Mouse (Mus musculus) C2C12 (cell line): ENCODE data around the gene Rarg. TPM values are rescaled to one million over a fixed set of nuclear protein-coding genes. Genes with fewer than 3 reads are reported as not detected.
A peak's percentile ranks its signal among the peaks of the same experiment; 100 is the strongest.

ENCODE experiments used
- H3K27me3 ChIP-seq: one replicate; pipeline ENCODE4 v1.6.1; 2011; ENCODE audit not compliant: control insufficient read depth, insufficient read depth, insufficient read length
- H3K36me3 ChIP-seq: one replicate; pipeline ENCODE4 v1.6.1; 2011; ENCODE audit not compliant: control insufficient read depth, insufficient read depth
- H3K4me3 ChIP-seq: one replicate; pipeline ENCODE4 v1.5.1; 2011; ENCODE audit warnings: mild to moderate bottlenecking, control low read depth; ENCODE audit not compliant: poor library complexity, insufficient read depth, severe bottlenecking
- H3K79me2 ChIP-seq: one replicate; pipeline ENCODE4 v1.6.1; 2011; ENCODE audit not compliant: control insufficient read depth, insufficient read depth
- H3K79me3 ChIP-seq: one replicate; pipeline ENCODE4 v1.6.1; 2011; ENCODE audit warnings: low read depth, control low read depth
- H3ac ChIP-seq: one replicate; pipeline ENCODE3; 2011; ENCODE audit warnings: low read depth; ENCODE audit not compliant: control insufficient read depth, insufficient read length
- CEBPB ChIP-seq: IDR thresholded peaks from one replicate; pipeline ENCODE4 v1.6.1; 2011; ENCODE audit warnings: low read depth, mild to moderate bottlenecking, control low read depth, moderate library complexity
- CTCF ChIP-seq: IDR thresholded peaks from one replicate; pipeline ENCODE4 v1.5.1; 2011; ENCODE audit not compliant: control insufficient read depth, insufficient read depth, insufficient read length
- FOSL1 ChIP-seq: IDR thresholded peaks from one replicate; pipeline ENCODE4 v1.8.0; 2011; ENCODE audit warnings: mild to moderate bottlenecking, low read length; ENCODE audit not compliant: poor library complexity, insufficient read depth, severe bottlenecking
- MAX ChIP-seq: IDR thresholded peaks from one replicate; pipeline ENCODE4 v1.6.1; 2011; ENCODE audit warnings: mild to moderate bottlenecking, control low read depth
- MYOD1 ChIP-seq: IDR thresholded peaks from one replicate; pipeline ENCODE4 v1.6.1; 2011; ENCODE audit warnings: low read depth; ENCODE audit not compliant: control insufficient read depth, insufficient read length
- MYOG ChIP-seq: IDR thresholded peaks from one replicate; pipeline ENCODE4 v1.6.1; 2011; ENCODE audit not compliant: control insufficient read depth, insufficient read length; ENCODE audit errors: extremely low read depth
- USF1 ChIP-seq: IDR thresholded peaks from one replicate; pipeline ENCODE4 v1.6.1; 2011; ENCODE audit warnings: low read depth, mild to moderate bottlenecking, control low read depth, moderate library complexity
- polyA plus RNA-seq: library from polyadenylated mRNA; unstranded; fragments of >200 nt; fragmentation: generic; extraction: Trizol; gene quantifications from one replicate; pipeline ENCODE4 v1.2.1, GENCODE M21; 2012; ENCODE audit warnings: missing spikeins

The Rarg gene
- polyA plus RNA-seq, 1 experiment, result 92.5 TPM

- Histone ChIP-seq H3K36me3 (peaks cover 73% of the 10 kb centered on the region), H3K79me3 (peaks cover 31% of the 10 kb centered on the region)
- no peak for TF ChIP-seq MYOG
These were observed 50.0 kb downstream of the Rarg start for GRCm38 (mm10) chr15:102207351-102207750.

DNA sequence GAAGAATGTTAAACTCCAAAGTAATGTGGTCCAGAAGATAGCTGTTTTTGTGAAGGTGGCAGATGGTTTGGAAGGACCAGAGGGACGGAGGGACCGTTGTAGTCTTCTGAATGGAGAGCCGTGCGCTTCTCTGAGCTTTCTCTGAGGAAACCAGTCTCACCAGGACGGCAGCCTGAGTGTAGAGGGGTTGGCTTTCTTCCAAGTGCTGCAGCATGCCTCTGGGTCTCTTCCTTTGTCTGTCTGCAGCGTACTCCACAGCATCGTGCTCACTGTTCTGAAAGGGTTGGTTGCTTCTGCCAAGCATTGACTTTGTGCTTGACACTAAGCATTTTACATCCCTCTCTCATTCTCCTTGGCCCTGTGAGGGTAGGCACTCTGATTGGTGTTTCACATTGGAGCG is 51.5 kb downstream of the Rarg start:
- peaks cover 31% of the 10 kb centered on the region for H3K79me3 ChIP-seq
- TF ChIP-seq CTCF (no peak), CEBPB (no peak), FOSL1 (no peak), MAX (no peak), MYOD1 (no peak), MYOG (no peak), USF1 (no peak)
- H3K36me3 ChIP-seq, result peaks cover 60% of the 10 kb centered on the region
- H3K27me3 ChIP-seq, result no peaks in the 10 kb centered on the region
- H3ac ChIP-seq, result no peak overlapping the region
- H3K79me2 ChIP-seq, result peaks cover 55% of the 10 kb centered on the region
- H3K4me3 ChIP-seq, result no peak overlapping the region

More at GRCm38 (mm10) chr15:102207351-102207750, 50.0 kb downstream of the Rarg start:
- Histone ChIP-seq H3K27me3 (no peaks in the 10 kb centered on the region), H3K79me2 (peaks cover 55% of the 10 kb centered on the region), H3ac (no peak overlapping the region), H3K4me3 (no peak overlapping the region)

- no peak for TF ChIP-seq CEBPB
- no peak for TF ChIP-seq CTCF
- no peak for TF ChIP-seq FOSL1
- TF ChIP-seq MAX, result no peak
- no peak for TF ChIP-seq USF1
- TF ChIP-seq MYOG, result no peak
- TF ChIP-seq MYOD1, result no peak
- Histone ChIP-seq H3K27me3 (no peaks in the 10 kb centered on the region), H3K4me3 (peak within 1 kb of the TSS; percentile 75), H3K36me3 (peaks cover 52% of the 10 kb centered on the region), H3ac (peak within 1 kb of the TSS; percentile 84), H3K79me2 (peaks cover 50% of the 10 kb centered on the region), H3K79me3 (peaks cover 31% of the 10 kb centered on the region)
These were observed 52.4 kb downstream of the Rarg start, which contains the start of gene Csad for GRCm38 (mm10) chr15:102204674-102205505. Gene Csad (minus strand): TSS chr15:102204724.

DNA sequence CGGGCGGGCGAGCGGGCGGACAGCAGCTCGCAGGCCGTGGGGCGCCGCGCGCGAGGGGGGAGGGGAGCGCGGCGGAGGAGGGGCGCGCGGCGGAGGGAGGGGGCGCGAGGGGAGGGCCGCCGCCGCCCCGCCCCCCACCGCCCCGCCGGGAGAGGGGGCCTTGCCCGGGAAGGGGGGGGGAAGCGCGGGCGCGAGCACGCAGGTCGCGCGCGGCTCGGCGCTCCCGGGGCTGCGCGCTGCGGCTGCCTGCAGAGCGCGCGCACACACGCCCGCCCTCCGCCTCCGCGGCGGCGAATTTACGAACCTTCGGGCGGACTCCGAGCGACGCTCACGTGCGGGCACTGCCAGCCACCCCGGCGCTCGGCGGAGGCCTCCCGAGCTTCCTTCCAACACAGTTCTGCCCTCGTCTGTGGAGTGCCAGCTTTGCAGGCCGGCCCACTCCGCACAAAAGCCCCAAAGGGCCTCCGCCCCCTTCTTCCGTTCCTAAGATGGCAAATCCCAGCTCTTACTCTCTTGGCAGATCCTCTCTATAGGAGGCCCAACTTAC is 53.4 kb downstream of the Rarg start:
- Histone ChIP-seq H3K36me3 (peaks cover 44% of the 10 kb centered on the region), H3K27me3 (no peaks in the 10 kb centered on the region), H3K79me3 (peaks cover 31% of the 10 kb centered on the region), H3K4me3 (peak overlapping the region; percentile 75), H3ac (peak overlapping the region; percentile 84), H3K79me2 (peaks cover 50% of the 10 kb centered on the region)
- TF ChIP-seq MYOG (no peak), MAX (no peak), MYOD1 (no peak), USF1 (no peak), FOSL1 (no peak), CTCF (no peak), CEBPB (no peak)

- peak within 1 kb of the TSS; percentile 75 for H3K4me3 ChIP-seq
- H3K27me3 ChIP-seq, result no peaks in the 10 kb centered on the region
- peaks cover 37% of the 10 kb centered on the region for H3K36me3 ChIP-seq
- peak; percentile 88 for TF ChIP-seq CEBPB
- TF ChIP-seq FOSL1, result no peak
- TF ChIP-seq MYOD1, result no peak
- TF ChIP-seq CTCF, result peak; percentile 15
- TF ChIP-seq MAX, result peak; percentile 52
- H3K79me3 ChIP-seq, result peaks cover 31% of the 10 kb centered on the region
- peaks cover 43% of the 10 kb centered on the region for H3K79me2 ChIP-seq
- peak within 1 kb of the TSS; percentile 84 for H3ac ChIP-seq
These were observed 54.1 kb downstream of the Rarg start, which contains the start of gene Zfp740 for GRCm38 (mm10) chr15:102202971-102203834. Gene Zfp740 (plus strand): TSS chr15:102203249.
